Mouse (Mus musculus) heart, postnatal 14 days (tissue): ENCODE results near the gene Vps37c. TPM values are rescaled to one million over a fixed set of nuclear protein-coding genes. Genes with fewer than 3 reads are reported as not detected.

ENCODE experiments used
- DNase-seq, 2 experiments: peaks; one replicate each; pipeline ENCODE4 v3.0.0; 2021 to 2022
- intact Hi-C: fragments of 180-260 bp; cut with DNase I; formaldehyde crosslinking; loops from one replicate; pipeline ENCODE4 v1.15.1; 2025
- long read RNA-seq, 2 experiments: library from polyadenylated mRNA; stranded (forward); transcript quantifications; one replicate each; pipeline ENCODE4 v2.0.0; 2021
- total RNA-seq, 2 experiments: library from RNA; stranded (reverse); gene quantifications; 2 replicates each; pipeline ENCODE4 v1.2.3; 2021

The Vps37c gene
- total RNA-seq = 10 to 100 TPM; 18.6 to 20.0 TPM
- long read RNA-seq, experiment 1, transcript Vps37c-201 (5 exons, 2,686 nt) = major isoform, 52 of 84 reads
- long read RNA-seq, experiment 1, transcript Vps37c-203 (5 exons, 2,690 nt) = minor isoform, 12 of 84 reads
- long read RNA-seq, experiment 1, partial matches to known transcripts = 14 of 84 reads
- long read RNA-seq, experiment 1, other reads (novel, unspliced or antisense) = 6 of 84 reads
- long read RNA-seq, experiment 2, transcript Vps37c-201 (5 exons, 2,686 nt) = major isoform, 51 of 72 reads
- long read RNA-seq, experiment 2, transcript Vps37c-203 (5 exons, 2,690 nt) = minor isoform, 7 of 72 reads
- long read RNA-seq, experiment 2, partial matches to known transcripts = 6 of 72 reads
- long read RNA-seq, experiment 2, other reads (novel, unspliced or antisense) = 8 of 72 reads

DNA sequence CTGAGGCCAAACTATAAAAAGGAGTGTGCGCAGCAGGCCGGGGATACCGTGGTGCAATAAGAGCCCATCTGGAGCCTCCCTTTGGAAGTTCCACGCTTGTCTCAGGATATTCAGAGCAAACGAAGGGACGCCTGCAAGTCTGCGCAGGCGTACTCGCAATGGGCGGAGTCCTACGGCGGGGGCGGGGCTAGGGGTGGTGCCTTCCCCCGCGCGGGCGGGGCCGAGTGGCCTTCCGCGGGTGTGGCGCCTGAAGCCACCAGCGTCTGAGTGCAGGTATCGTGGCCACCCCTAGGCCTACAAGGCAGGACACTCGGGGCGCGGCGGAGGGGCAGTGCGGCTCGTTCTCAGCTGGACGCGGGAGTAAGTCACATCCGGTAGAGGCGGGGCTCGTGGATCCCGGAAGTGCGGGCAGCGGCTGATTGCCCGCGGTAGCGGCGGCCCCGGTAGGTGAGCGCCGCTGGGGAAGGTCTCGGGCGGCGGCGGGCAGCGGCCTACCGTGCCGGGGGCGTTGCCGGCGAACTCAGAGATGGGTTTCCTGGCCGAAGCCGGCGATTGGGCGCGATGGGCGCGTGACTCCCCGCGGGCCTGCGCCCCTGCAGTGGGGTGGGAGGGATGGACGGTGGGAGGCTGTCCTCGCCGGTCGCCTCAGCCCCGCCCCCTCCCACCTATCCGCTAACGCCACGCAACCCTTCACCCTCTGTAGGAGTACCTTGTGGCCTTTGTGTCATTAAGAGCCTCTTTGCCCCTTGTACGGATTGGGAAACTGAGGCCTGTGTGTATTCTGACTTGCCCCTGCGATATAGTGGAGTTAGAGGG lies at the start of gene Vps37c:
Gene Vps37c (plus strand): TSS at position 199 of the 816 bp plus-strand sequence.
- peak; percentile 95 to 97 for DNase-seq
- intact Hi-C loops = no loop called here

DNA sequence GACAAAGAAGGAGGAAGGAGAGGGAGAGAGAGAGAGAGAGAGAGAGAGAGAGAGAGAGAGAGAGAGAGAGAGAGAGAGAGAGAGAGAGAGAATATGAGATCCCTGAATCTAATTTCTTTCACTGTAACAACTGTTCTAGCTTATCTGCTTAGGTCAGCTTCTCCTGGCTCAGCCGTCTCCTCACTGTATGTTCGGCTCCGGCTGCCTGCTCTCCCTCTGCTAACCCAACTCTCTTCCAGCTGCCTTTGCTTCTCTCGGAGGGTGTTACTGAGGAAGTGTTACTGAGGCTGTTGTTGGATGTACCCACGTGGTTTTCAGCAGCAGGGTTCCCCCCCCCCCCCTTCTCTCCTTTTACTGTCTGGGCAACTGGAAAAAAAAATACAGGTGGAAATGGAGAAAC lies 48.5 kb upstream of the Vps37c start:
- no peak for DNase-seq
- intact Hi-C loops = no loop called here

DNA sequence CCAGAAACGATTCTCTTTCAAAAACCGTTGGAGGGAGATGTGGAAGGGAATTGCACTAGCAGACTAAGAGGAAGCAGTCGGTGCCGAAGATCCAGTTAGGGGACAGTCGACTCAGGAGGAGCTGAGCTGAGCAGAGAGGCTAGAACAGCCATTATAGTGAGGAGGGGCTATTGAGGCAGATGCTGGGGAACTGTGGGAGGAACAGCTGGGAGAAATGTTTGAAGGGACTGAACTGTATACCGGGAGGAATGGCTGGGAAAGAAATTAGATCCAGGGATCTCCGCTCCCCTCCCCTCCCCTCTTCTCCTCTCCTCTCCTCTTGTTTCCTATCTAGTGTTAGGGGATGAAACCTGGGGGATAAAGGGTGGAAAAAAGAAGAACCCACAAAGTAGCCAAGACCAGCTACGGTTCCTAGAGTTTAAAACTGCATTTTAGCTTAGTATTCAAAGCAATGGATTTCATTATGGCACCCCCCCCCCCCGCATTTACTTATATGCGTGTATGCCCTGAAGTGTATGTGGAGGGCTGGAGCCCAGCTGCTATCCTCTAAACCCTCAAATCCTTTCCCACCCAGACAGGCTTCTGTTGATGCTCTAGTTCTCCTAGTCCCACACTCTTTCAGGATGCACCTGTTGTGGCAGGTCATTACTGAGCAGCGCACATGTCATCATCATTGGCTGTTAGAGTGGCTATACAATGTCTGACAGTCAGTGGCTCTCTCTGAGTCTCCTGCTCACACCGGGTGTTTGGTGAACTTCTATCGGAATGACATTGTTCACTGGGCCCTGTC lies 47.8 kb upstream of the Vps37c start:
- intact Hi-C loops = no loop called here
- DNase-seq = no peak

DNA sequence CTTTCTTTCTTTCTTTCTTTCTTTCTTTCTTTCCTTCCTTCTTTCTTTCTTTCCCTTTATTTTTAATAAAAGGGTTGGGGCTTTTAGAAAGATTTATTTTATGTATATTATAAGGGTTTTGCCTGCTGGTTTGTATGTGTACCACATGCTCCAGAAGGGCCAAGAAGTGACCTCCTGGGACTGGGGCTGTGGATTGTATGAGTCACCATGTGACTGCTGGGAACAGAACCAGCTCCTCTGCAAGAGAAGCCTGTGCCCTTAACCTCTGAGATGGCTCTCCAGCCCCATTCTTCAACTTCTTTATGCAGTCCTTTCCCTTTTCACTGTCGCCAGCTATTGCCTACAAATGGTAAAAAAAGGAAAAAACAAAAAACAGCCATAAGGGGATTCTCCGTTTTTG lies 42.9 kb upstream of the Vps37c start:
- peak; percentile 10 to 39 for DNase-seq
- intact Hi-C loops = no loop called here

DNA sequence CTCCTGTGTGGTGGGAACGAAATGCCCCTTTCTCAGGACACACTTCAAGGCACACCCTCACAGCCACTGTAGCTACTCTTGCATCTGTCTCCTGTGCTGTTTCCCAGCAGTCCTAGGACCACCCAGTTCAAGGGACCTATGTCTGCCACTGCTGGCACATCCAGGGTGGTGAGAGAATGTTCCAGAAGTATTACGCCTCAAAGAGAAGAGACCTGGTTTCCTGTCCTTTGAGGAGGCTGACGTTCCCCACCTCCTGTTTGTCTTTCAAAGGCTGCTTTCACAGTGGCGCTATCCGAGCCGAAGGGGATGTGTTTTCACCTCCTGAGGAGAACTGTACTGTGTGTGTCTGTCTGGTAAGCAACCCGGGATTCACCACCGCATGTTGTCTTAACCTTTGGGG lies 40.4 kb upstream of the Vps37c start:
- no peak for DNase-seq
- intact Hi-C loops = no loop called here

DNA sequence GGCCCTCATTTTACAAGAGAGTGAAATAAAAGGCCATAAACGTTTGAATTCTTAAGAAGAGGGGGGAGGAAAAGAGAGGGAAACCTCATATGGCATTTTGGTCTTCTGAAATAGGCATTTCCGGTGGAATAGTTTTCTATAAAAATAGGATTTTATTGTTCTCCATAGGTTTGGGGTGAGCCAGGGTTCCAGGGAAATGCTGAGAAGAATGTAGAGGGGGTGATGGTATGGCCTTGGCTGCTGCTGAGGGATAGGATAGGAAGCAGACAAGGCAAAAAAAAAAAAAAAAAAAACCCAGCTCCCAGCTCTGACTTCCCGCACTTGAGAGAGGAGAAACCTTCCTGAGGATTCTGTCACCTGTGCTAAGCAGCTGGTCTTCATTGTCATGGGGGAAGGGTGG lies 32.5 kb upstream of the Vps37c start:
- no peak for DNase-seq
- intact Hi-C loops = no loop called here

DNA sequence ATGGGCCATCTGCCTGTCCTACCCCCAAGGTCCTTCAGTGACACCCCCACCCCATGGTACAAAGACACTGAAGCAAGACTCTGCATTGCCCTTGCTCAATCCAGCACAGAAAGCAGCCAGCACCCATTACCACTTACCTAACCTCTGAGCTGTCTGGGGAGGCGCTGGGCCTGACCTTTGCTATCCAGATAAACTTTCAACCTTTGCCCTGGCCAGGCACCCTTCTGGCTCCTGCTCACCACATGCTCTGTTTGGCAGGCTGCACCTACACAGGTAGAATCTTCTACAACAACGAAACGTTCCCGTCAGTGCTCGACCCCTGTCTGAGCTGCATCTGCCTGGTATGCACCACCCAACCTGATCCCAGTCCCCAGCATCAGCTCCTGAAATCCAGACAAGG lies 30.8 kb upstream of the Vps37c start:
- no peak for DNase-seq
- intact Hi-C loops = no loop called here

DNA sequence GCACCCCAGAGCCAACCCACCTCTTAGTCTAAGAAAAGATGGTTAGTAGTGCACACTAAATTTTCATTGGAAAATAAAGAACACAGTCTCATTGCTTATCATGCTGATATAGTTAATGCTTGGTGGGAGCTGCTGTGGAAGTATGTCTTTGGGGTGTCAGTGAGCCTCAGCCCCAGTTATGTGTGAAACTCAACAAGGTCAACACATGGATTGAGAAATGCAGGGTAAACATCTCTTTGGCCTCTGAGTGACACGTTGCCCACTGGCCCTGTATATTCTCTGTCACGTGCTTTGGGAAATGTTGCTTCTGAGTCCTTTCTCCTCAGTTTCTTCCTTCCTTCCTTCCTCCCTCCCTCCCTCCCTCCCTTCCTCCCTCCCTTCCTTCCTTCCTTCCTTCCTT lies 30.1 kb upstream of the Vps37c start:
- DNase-seq = no peak
- intact Hi-C loops = no loop called here

DNA sequence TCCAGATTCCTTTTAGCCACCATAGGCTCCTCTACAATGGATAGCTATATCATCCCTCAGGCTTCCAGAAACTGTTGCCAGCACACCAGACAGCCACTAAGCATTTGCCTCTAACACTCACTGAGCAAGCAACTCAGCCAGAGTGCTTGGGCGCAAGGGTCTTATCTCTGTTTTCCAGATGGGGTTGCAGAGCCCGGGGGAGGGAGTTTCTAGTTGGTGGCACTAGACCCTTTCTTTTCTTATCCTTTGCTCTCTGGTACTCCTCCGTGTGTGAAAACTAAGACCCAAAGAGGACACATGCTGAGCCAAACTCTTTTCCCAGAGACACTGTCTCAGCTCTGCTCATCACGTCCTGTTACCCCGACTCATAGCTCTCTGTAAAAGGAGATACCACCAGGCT lies 27.2 kb upstream of the Vps37c start:
- DNase-seq = no peak
- intact Hi-C loops = no loop called here

DNA sequence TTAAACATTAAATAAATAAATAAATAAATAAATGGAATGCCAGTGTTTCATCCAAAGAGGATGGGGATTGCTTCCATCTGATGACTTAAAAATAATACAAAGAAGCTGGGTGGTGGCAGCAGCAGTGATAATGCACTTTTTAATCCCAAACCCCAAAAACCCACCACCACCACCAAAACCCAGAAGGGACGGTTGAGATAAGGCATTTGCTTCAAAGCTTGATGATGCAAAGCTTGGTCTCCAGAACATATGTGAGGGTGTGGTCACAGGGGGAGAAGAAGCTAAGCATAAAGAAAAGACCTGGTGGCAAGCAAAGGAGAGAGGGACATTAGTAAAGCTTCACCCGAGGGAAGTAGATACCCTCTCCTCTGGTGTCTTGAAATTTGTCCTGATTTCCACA lies 26.6 kb upstream of the Vps37c start:
- DNase-seq = no peak
- intact Hi-C loops = no loop called here

DNA sequence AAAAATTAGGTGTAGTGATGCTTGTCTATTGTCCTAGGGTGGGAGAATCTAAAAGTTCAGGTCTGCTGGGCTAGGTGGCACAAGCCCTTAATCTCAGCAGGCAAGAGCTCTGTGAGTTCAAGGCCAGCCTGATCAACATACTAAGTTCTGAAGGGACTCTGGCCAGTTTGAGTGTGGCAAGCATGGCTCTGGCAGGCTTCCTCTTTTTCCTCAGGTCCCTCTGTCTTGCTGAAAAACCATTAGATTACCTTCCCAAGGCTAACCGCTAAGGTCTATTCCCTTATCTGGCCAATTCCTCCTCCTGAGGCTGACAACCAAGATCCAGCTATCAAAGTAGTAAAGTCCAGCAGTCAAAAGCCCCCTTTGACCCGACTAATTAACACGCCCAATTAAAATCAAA lies 25.9 kb upstream of the Vps37c start:
- no peak for DNase-seq
- intact Hi-C loops = no loop called here

DNA sequence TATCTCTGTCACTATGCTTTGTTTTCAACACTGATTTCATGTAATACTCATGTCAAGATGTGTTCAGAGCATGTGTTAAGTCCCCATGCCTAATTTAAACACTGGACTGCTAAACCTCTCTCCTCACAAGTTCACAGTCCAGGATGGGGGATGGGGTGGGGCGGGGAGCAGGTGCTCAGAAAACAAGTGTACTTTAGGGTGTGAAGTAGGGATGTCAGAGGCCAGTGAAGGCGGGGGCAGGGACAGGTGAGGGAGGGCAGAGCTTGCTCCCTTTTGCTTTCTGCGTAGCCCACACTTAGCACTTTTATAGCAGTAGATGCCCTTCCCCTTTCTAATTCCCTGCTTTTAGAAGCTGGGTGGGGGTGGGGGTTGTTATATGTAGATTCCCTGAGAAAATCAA lies 23.4 kb upstream of the Vps37c start:
- intact Hi-C loops = loop anchor here (5.0 kb wide), 1 partner anchor 42 kb away; no protein-coding TSS in a partner anchor
- DNase-seq = no peak

DNA sequence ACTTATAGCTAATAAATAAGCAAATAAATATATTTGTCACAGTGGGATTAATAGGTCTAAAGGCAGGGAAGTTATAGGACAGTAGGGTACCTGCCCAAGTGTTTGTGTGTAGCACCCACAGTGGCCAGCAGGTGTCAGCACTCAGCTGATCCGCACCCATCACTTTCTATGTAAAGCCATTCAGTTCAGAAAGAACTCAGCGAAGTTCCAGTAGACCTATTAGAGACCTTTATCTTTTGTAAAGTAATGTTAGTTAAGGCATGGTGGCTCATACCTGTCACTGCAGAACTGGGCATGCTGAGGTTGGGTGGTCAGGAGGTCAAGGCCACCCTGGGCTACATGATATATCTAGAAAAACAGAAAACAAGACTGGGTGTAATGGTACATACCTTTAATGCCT lies 23.0 kb upstream of the Vps37c start:
- intact Hi-C loops = loop anchor here (5.0 kb wide), 1 partner anchor 42 kb away; no protein-coding TSS in a partner anchor
- DNase-seq = peak; percentile 72 to 80

DNA sequence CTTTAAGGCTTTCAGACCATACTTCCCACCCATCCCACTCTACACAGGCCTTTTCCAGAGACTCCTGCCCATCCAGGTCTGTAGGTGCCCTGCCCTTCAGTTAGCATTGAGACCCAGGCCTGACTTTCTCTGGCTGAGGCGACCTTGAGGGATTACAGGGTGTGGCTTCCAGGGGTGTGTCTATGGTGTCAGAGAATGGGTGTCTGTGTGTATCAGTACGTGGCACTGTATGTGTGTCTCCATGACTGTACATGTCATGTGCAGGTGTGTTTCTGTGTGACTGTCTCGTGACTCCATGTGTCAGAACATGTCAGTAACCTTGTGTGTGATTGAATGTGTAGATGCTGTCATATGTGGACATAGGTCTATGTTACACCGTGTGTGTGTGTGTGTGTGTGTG lies 17.2 kb upstream of the Vps37c start:
- intact Hi-C loops = no loop called here
- DNase-seq = no peak

DNA sequence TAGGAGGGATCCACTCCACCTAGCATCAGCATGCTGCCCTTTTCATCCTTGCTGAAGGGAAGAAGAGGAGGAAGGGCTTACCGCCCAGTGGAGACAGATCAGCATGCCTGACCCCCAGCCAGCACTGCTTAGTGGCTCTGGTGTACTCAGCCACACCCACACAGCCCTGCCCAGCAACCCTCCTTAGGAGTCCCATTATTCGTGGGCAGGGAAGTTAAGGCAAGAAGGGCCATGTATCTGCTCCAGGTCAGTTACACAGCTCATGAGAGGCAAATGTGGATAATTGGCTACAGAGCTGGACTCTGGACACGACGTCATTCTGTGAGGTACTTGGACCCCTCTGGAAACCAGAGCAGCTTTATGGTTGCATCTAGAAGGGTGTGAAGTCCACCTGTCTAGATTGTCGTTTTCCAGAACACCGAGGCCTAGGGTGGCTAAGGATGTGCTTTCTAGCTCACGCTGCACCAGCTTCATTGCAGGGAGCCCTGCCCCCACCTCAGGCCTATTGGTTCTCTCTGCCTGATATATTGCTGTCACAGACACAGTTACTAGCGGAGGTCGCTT lies 16.6 kb upstream of the Vps37c start:
- intact Hi-C loops = no loop called here
- DNase-seq = no peak

DNA sequence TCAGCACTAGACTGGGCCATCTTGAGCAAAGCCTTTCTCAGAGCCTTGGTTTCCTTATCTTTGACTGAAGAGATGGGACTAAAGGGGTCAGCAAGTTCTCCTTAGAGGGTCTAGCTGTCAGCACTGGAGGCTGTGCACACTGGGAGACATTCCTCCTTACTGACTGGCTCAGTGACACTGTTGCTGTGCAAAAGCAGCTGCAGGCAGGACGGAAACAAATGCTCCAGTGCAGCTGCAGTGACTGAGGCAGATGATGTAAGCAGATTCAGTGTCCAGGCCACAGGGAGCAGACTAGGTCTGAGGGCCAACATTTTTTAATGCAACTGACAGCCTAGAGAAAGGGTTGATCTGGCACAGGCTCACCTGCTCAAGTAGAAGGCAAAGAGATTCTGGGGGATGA lies 15.3 kb upstream of the Vps37c start:
- intact Hi-C loops = no loop called here
- DNase-seq = no peak

DNA sequence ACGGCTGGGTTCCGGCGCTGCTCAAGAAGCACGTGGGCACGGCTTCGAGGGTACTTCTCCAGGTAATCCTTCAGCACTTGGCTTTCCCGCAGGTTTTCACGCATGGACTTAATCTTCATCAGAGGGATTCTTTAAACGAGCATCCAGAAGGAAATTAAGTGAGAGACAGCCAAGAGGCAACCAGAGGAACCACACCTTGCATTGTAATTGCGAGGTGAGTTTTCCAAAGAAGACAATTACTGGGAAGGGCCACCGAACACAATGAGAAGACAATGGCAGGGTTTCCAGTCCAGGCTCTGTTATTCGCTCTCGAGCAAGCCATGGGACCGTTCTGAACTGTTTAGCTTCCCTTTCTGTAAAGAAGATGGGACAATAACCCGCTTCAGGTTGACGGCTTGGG lies 11.9 kb upstream of the Vps37c start:
- intact Hi-C loops = loop anchor here (2.0 kb wide), 1 partner anchor 282 kb away; no protein-coding TSS in a partner anchor

DNA sequence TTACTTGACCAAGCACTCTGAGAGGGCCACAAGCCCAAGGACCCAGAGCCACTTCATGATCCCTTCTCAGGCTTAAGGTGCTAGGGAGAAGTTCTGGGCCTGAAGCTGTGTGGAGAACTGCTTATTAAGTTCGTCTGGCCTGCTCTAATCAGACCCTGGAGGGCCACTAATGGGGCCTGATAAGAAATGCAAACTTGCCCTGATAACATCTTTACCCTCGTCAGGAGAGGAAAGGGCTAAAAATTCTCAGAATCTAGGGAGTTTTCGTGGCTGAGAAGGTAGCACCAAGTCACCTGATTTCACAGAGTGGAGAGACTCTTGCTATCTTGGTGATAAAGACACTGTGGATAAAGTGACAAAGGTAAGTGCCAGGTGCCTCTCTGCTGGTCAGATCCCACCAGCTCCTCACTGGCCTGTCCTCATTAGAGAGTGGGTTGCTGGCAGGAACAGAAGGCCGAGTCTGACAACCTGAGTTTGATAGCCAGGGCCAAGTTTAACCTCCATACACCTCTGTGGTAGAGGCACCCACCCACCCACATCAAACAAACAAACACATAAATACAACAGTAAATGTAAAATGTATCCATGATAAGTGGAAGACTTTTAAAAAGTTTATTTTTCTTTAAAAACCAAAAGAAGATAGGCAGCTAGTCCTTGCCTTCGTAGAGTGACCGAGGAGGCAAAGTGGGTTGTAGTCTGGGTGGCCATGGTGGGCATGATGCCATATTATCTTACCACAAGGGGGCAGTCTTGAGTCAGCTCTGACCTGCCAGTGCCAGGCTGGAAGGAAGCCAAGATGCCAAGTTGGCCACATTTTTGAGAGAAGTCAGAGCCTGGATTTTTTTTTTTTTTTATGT lies 10.4 kb upstream of the Vps37c start, which contains the start of gene Pga5:
Gene Pga5 (minus strand): TSS at position 157 of the 857 bp plus-strand sequence.
- intact Hi-C loops = loop anchor here (1.0 to 2.0 kb wide), 2 partner anchors 31 to 281 kb away; no protein-coding TSS in a partner anchor
- peak; percentile 80 to 91 for DNase-seq

More for the DNA sequence above, 11.9 kb upstream of the Vps37c start:
- DNase-seq = no peak

DNA sequence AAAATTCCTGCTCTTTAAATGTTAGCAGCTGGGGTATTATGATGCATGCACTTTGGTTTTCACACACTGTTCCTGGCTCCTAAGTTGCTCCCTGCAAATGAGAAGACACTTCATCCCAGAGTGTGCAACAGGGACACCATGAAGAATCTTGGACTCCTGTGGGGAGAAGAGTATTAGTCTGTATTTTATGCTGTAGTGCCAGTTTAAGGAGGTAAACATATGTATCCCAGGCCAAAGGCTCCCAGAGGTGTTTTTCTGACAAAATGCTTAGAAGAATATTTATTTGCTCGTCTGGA lies 9.8 kb upstream of the Vps37c start:
- DNase-seq = no peak
- intact Hi-C loops = loop anchor here (1.0 kb wide), 1 partner anchor 31 kb away; no protein-coding TSS in a partner anchor

DNA sequence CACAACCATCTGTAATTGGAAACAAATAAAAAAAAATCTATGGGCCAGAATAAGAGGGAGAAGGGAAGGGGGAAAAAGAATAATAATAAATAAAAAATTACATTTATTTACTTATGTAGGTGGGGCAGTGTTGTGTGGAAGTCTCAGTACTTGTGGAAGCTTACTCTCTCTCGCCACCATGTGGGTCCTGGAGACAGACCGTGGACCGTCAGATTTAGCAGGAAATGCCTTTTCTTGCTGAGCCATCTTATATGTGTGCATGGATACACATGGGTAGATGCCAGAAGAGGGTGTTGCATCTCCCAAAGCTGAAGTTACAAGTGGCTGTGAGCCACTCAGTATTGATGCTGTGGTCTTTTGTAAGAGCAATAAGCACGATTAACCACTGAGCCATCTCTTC lies 7.0 kb upstream of the Vps37c start:
- DNase-seq = no peak
- intact Hi-C loops = no loop called here
